Mouse (Mus musculus) testis, adult 2 months (tissue): ENCODE measurements around the gene Bnc2. TPM values are rescaled to one million over a fixed set of nuclear protein-coding genes. Genes with fewer than 3 reads are reported as not detected.

Experiments used
- H3K27ac ChIP-seq: fragments of 200-500 bp; 2 replicates; pipeline ENCODE4 v1.5.1; 2012; ENCODE audit warnings: low read depth, low read length; ENCODE audit not compliant: control insufficient read depth, insufficient read depth
- H3K27me3 ChIP-seq: fragments of 200-500 bp; 2 replicates; pipeline ENCODE4 v1.6.1; 2012; ENCODE audit warnings: mild to moderate bottlenecking, low read length, moderate library complexity; ENCODE audit not compliant: control insufficient read depth, insufficient read depth
- H3K36me3 ChIP-seq: fragments of 200-500 bp; 2 replicates; pipeline ENCODE4 v1.6.1; 2012; ENCODE audit warnings: mild to moderate bottlenecking, low read length; ENCODE audit not compliant: control insufficient read depth, insufficient read depth
- H3K4me1 ChIP-seq: fragments of 200-500 bp; 2 replicates; pipeline ENCODE4 v1.6.1; 2012; ENCODE audit warnings: low read length; ENCODE audit not compliant: control insufficient read depth, insufficient read depth
- H3K4me3 ChIP-seq: fragments of 200-500 bp; 2 replicates; pipeline ENCODE4 v1.5.1; 2012; ENCODE audit warnings: low read depth, mild to moderate bottlenecking, low read length, moderate library complexity, mixed read lengths; ENCODE audit not compliant: control insufficient read depth
- CTCF ChIP-seq: fragments of 200-500 bp; IDR thresholded peaks from 2 replicates; pipeline ENCODE4 v1.5.1; 2012; ENCODE audit warnings: low read depth, mild to moderate bottlenecking, inconsistent platforms, low read length, moderate library complexity; ENCODE audit not compliant: control insufficient read depth, insufficient read depth, insufficient replicate concordance
- POLR2A ChIP-seq: fragments of 200-500 bp; IDR thresholded peaks from 2 replicates; pipeline ENCODE4 v1.6.1; 2012; ENCODE audit warnings: low read depth, mild to moderate bottlenecking, inconsistent platforms, low read length, moderate library complexity; ENCODE audit not compliant: control insufficient read depth
- polyA plus RNA-seq: library from polyadenylated mRNA; depleted of rRNA; stranded (reverse); fragments of >200 nt; gene quantifications from 2 replicates; pipeline ENCODE4 v1.2.3, GENCODE M21; 2012

The Bnc2 gene
- polyA plus RNA-seq, 1 experiment: 9.7 TPM

DNA sequence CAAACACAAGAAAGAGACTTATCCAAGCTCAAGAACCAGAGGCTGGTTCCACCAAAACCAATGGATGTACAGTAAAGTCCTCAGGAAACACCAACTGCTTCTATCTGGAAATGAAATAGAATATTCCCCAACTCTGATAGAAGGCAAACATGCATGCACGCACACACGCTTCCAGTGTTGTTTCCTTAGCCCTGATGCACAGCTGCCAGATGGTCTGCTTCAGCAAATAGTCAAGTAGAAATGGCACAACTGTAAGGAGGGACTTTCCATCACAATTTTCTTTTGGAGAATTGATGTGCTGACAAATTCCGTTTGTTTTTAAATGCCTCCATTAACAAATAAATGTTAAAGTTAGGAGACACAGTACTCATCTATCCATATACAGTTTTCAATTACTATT, 247.1 kb downstream of the Bnc2 start:
- Histone ChIP-seq H3K27me3 (no peaks in the 10 kb centered on the region), H3K27ac (no peak overlapping the region), H3K36me3 (no peaks in the 10 kb centered on the region), H3K4me3 (no peak overlapping the region), H3K4me1 (no peaks in the 10 kb centered on the region)
- TF ChIP-seq CTCF (no peak), POLR2A (no peak)

DNA sequence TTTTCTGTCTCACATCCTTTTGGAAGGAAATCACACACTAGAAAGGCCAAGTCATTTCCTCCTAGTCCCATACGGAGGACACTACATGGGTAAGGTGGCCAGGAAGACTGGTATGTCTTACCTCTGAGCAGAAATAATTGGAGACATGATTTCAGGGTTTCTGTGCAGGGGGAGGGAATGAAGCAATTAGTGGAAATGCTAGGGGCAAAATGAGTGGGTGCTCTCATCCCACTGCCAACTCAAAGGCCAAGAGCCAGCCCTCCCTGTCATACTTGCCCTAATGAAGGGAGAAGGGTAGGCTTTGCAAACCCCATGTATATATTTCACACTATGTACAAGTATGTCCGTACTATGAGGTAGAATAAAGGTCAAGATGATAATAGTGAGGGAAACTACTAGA, 263.6 kb downstream of the Bnc2 start:
- H3K27ac ChIP-seq: no peak overlapping the region
- peaks cover 4% of the 10 kb centered on the region for H3K4me1 ChIP-seq
- no peaks in the 10 kb centered on the region for H3K36me3 ChIP-seq
- TF ChIP-seq POLR2A: no peak
- no peak overlapping the region for H3K4me3 ChIP-seq
- H3K27me3 ChIP-seq: no peaks in the 10 kb centered on the region

DNA sequence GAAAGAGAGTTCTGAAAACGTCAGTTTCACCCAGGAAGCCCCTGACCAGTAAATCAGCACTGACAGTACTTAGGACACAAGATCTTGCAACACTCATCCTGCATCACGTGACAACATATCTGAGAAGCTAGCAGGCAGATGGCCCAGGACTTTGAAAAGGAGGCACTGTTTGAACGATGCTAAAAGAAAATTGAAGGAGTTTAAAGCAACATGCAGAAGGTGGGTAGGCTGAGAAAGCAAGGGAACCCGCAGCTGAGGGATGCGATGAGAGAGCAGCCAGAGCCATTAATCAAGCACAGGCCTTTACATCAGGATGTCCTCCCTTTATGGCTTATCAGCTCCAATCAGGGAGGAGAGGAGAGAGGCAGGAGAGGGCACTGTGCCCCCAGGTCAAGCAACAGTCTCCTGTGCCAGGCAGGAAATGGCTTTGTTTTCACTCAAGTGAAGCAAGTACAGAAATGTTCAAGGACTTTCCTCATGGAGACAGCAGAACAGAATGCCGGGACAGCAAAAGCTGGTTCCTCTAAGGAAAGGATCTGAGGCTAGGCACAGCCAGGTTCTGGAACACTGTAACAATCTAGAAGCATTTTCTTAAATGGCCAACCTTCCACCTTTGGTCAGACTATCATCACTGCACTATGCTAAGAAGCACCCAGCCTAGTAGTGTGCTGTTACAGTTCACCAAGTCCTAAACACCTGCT, 267.6 kb downstream of the Bnc2 start:
- no peak overlapping the region for H3K27ac ChIP-seq
- no peaks in the 10 kb centered on the region for H3K27me3 ChIP-seq
- TF ChIP-seq CTCF (no peak), POLR2A (no peak)
- H3K36me3 ChIP-seq: no peaks in the 10 kb centered on the region
- H3K4me3 ChIP-seq: peak overlapping the region; percentile 63
- peaks cover 2% of the 10 kb centered on the region for H3K4me1 ChIP-seq

DNA sequence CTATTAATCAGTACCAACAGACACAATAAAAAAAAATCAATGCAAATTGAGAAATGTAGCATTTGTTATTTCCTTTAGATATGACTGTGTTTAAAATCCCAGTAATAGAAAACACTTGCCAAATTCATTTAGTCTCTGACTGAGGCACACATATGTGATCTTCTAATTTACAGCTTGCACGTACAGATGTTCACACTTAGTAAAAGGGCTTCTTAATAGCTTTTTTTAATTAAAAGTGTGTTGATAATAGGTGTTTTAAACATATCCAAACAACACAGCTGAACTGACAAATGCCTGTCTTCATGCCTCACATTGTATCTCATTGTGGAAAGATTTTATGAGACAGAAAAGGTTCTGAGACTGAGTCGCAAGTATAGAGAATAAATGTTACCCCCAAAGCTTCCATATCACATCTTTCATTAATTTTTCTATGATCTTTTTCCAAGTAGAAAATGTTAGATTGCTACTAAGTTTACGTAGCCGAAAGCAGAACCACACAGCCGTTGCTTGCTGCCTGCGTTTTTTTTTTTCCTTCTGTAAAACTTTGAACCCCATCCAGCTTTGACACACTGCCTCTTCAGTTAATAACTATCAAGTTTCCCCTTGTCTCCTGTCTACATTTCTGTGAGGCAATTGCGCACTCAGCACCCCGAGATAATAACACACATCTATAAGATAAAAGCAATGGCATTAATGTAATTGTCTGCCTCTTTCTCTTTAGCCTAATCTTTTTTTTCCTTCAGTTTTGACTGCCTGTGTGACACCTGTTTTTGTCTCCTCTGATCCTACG, 271.5 kb downstream of the Bnc2 start:
- H3K4me1 ChIP-seq: peaks cover 2% of the 10 kb centered on the region
- no peak overlapping the region for H3K27ac ChIP-seq
- H3K4me3 ChIP-seq: no peak overlapping the region
- no peaks in the 10 kb centered on the region for H3K27me3 ChIP-seq
- no peaks in the 10 kb centered on the region for H3K36me3 ChIP-seq
- TF ChIP-seq CTCF: no peak
- TF ChIP-seq POLR2A: no peak

DNA sequence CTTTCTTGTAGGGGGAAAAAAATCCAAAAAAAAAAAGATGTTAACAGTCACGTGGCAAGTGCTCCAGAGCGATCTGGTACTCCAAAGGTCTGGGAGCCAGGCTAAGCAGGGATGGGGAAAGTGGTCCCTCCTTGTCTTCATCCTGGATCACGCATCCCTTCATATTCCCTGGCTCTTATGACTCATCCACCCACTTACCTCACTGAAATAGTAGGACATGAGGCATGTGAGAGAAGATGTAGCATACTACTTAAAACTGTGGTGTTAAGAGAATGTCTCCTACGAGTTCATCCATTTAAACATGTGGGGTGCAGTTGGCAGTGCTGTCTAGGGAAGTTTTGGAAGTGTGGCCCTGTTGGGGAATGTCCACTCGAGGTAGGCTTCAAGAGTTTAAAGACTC, 286.1 kb downstream of the Bnc2 start:
- Histone ChIP-seq H3K4me1 (no peaks in the 10 kb centered on the region), H3K4me3 (no peak overlapping the region), H3K27ac (no peak overlapping the region), H3K27me3 (no peaks in the 10 kb centered on the region), H3K36me3 (no peaks in the 10 kb centered on the region)
- TF ChIP-seq CTCF: no peak
- TF ChIP-seq POLR2A: no peak

DNA sequence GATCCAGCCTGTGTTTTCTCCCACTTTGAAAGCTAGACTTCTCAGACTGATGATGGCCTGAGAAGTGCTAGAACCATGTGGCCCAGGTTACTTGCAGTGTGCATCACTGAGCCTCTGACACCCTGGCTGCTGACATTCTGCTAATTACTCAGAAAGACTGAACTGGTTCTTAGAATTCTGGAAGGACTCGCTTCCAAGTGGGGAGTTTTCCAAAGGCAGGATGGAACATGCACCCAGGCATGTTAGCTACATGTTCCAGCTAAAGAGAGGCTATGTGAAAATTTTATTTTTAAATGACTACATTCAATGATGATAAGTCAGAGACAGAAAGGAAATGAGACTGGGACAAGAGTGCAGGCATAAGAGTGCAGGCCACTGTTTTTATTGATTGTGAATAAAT, 289.9 kb downstream of the Bnc2 start:
- Histone ChIP-seq H3K4me3 (no peak overlapping the region), H3K4me1 (no peaks in the 10 kb centered on the region), H3K27me3 (no peaks in the 10 kb centered on the region), H3K36me3 (no peaks in the 10 kb centered on the region), H3K27ac (no peak overlapping the region)
- TF ChIP-seq POLR2A (no peak), CTCF (no peak)

DNA sequence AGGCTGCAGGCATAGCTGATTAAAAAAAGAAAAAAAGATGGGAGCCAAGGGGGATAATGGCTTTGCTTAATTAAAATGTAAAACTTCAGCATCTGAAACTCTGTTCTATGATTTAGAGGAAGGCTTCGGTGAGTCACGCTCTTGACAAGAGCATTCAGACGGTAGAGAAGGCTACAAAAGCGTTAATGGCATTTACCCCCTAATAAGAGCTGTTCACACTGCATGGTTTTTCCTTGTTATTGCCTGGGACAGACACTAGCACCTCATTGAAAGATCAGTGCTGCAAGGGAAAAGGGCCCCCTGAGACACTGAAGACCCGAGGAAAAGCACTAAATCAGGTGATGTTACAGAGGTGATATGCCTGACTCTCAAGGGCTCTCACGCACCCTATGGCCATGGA, 295.8 kb downstream of the Bnc2 start:
- no peak overlapping the region for H3K27ac ChIP-seq
- TF ChIP-seq POLR2A (no peak), CTCF (no peak)
- H3K4me3 ChIP-seq: no peak overlapping the region
- H3K36me3 ChIP-seq: no peaks in the 10 kb centered on the region
- no peaks in the 10 kb centered on the region for H3K27me3 ChIP-seq
- H3K4me1 ChIP-seq: no peaks in the 10 kb centered on the region
